Mouse (Mus musculus): ENCODE measurements around the gene Frmpd1. TPM values are rescaled to one million over a fixed set of nuclear protein-coding genes. Genes with fewer than 3 reads are reported as not detected.

The Frmpd1 gene
- total RNA-seq (2023; ENCODE audit: inconsistent age), result not detected in 4 replicates

GRCm38 (mm10) chr4:45184521-45185330 lies at the start of gene Frmpd1:
Gene Frmpd1, plus strand, starts transcription at chr4:45184875.

DNA sequence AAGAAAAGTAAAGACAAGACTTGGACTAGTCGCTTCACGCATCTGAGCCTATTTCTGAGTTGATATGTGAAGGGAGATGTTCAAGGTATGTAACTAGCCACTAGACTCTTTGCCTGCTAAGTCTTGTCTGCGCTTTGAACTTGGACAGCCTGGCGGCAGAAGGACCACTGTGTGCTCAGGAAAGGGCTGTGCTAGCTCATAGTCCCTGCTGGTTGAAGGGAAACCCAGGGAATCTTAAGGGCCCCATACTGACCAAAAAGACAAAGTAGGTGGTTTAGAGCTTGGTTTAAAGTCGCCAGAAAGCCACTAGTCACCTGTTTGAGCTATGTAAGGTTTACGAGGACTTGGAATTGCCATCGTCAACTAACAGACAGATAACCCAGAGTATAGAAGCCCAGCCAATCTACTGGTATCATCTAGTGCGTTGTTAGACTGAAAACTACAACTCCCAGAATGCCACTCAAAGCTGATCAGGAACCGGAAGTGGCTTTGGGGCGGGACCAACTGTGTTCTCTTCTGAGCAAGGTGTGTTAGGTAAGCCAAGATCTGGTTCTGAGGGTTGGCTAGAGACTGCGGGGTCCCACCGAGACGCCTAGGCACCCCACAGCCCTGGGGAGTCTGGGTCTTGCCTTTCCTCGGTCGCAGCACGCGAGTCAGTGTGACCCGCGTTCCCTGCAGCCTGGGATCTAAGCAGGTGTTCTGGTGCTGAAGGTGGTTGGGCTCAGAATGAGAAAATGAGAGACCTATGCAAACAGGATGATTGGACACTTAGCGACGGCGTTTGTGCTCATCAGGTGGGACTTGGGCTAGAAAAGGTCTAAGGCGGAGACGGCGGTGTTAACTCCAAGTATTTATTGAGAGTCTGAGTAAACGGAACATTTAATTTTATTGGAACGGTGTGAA lies 112.2 kb downstream of the Frmpd1 start, which contains the start of gene Trmt10b:
TSS of gene Trmt10b (plus strand) at position 466 of the 903 bp plus-strand sequence.

Other genes starting within 250 kb of the Frmpd1 start
- 21.1 to 31.7 TPM (median 22.9 TPM) in 4 replicates for gene Grhpr, start 203.5 kb upstream of the Frmpd1 start, total RNA-seq (2023; ENCODE audit: inconsistent age)
- gene Zbtb5, start 172.5 kb upstream of the Frmpd1 start, total RNA-seq (2023; ENCODE audit: inconsistent age), result 14.1 to 17.3 TPM (median 14.9 TPM) in 4 replicates
- 23.9 to 29.5 TPM (median 27.3 TPM) in 4 replicates for gene Polr1e, start 166.3 kb upstream of the Frmpd1 start, total RNA-seq (2023; ENCODE audit: inconsistent age)
- 1.4 to 2.7 TPM (median 1.9 TPM) in 4 replicates for gene Fbxo10, start 100.3 kb upstream of the Frmpd1 start, total RNA-seq (2023; ENCODE audit: inconsistent age)
- 44.6 to 47.3 TPM (median 46.9 TPM) in 4 replicates for gene Tomm5, start 76.8 kb upstream of the Frmpd1 start, total RNA-seq (2023; ENCODE audit: inconsistent age)
- 6.0 to 16.6 TPM (median 9.3 TPM) in 4 replicates for gene Trmt10b, start 112.3 kb downstream of the Frmpd1 start, total RNA-seq (2023; ENCODE audit: inconsistent age)
- gene Dcaf10, start 157.2 kb downstream of the Frmpd1 start, total RNA-seq (2023; ENCODE audit: inconsistent age), result 21.2 to 28.2 TPM (median 22.3 TPM) in 4 replicates
- 42.5 to 53.4 TPM (median 46.0 TPM) in 4 replicates for gene Exosc3, start 157.9 kb downstream of the Frmpd1 start, total RNA-seq (2023; ENCODE audit: inconsistent age)
- gene Slc25a51, start 223.9 kb downstream of the Frmpd1 start, total RNA-seq (2023; ENCODE audit: inconsistent age), result 60.3 to 77.6 TPM (median 70.9 TPM) in 4 replicates

Data from B cell, adult (primary cell).